Mouse (Mus musculus): ENCODE measurements around the gene Mt3. TPM values are rescaled to one million over a fixed set of nuclear protein-coding genes. Genes with fewer than 3 reads are reported as not detected.

Gene Mt3
- polyA plus RNA-seq (2015; fragmentation: Nextera tagmentation; extraction: Ambion mirVana), result 69.9 and 73.3 TPM in 2 replicates

DNA sequence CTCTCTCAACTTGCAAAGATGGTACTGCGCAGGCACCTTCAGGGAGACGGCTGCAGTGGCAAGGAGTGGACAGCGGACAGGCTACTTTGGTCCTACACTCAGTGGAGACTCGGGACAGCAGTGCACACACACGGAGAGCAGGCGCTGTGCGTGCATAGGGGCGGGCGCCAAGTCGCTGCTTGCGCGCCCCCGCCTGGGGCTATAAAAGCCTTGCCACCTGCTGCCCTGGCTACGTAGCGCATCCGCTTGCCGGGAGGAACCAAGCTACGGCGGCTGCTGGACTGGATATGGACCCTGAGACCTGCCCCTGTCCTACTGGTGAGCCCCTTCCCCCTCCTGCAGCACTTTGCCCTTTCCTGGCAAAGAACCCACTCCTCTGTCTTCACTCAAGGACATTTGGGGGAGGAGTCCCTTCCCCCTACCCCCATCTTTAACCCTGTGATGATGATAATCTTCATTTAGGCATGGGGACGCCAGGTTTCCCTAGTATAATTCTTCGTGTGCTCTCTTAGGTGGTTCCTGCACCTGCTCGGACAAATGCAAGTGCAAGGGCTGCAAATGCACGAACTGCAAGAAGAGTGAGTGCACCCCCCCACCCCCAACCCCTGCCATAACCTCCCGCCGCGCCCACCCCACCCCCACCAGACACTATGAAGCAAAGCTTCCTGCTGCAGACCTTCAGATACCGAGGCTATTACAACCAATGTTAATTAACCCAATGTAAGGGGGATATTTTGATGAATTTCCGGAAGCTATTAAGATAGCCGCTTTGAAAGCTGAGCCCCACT lies at the start of gene Mt3:
Mt3 (plus strand) TSS at position 95 of the 788 bp plus-strand sequence.
- ATAC-seq, result peak; percentile 87
- H3K4me2 ChIP-seq (replicated peaks), result peak within 1 kb of the TSS; percentile 70
- H3K27ac ChIP-seq, result peak within 1 kb of the TSS; percentile 41; the same call in 1 of the 2 replicates
- peaks cover 29% of the 10 kb centered on the region for H3K4me1 ChIP-seq (replicated peaks)
- no peaks in the 10 kb centered on the region for H3K9me3 ChIP-seq
- H3K36me3 ChIP-seq, result no peaks in the 10 kb centered on the region
- peaks cover 14% of the 10 kb centered on the region; the same call in 1 of the 2 replicates for H3K27me3 ChIP-seq
- peak within 1 kb of the TSS; percentile 60 for H3K9ac ChIP-seq (replicated peaks)
- 2% methylated on average over 29 of the region's 29 CpGs for WGBS
- peak within 1 kb of the TSS; percentile 48 for H3K4me3 ChIP-seq (replicated peaks)

DNA sequence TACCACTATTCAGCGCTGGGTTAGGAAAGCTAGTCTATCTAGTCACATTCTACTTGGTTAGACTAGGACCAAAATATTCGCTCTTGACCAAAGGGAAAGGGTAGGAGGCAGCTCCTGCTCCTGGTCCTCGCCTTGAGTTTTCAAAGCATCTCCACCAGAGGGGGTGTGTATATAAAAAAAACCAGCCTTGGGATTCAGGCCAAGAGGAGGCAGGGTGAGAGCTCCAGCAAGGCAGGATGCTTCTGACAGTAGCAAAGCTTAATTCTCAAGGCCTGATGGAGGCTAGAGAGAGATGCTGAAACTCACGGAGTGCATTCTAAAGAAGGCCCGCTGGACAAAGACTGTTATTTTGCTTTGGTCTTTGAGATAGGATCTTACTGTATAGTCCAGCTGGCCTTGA lies 48.3 kb upstream of the Mt3 start:
- ATAC-seq, result no peak
- H3K27ac ChIP-seq, result no peak overlapping the region
- H3K27me3 ChIP-seq, result no peaks in the 10 kb centered on the region
- H3K4me1 ChIP-seq (replicated peaks), result peaks cover 3% of the 10 kb centered on the region
- no peaks in the 10 kb centered on the region for H3K36me3 ChIP-seq
- H3K4me3 ChIP-seq (replicated peaks), result no peak overlapping the region
- no peak overlapping the region for H3K9ac ChIP-seq (replicated peaks)
- no peak overlapping the region for H3K4me2 ChIP-seq (replicated peaks)
- no peaks in the 10 kb centered on the region for H3K9me3 ChIP-seq
- 61% methylated on average over 5 of the region's 5 CpGs for WGBS

DNA sequence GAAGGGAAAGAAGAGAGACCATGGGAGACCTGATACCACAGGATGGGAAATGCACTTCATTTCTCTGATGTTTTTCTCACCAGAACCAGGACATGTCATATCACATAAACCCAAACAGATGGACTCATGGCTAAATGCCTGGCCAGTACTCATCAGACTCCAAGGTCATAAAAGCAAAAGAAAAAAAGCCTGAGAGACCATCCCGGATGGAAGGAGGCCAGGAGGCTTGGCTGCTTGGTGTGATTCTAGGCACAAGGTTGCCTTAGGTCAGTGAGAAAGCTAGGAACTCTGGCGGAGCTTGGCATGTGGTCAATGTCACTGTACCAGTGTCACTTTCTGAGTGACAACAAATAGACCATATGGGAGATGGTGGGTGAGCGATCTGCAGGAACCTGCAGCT lies 44.5 kb upstream of the Mt3 start:
- H3K36me3 ChIP-seq, result no peaks in the 10 kb centered on the region
- no peak overlapping the region for H3K27ac ChIP-seq
- H3K4me2 ChIP-seq (replicated peaks), result no peak overlapping the region
- H3K9me3 ChIP-seq, result no peaks in the 10 kb centered on the region
- no peaks in the 10 kb centered on the region for H3K4me1 ChIP-seq (replicated peaks)
- WGBS, result 93% methylated on average over 3 of the region's 3 CpGs
- H3K9ac ChIP-seq (replicated peaks), result no peak overlapping the region
- no peak for ATAC-seq
- no peaks in the 10 kb centered on the region for H3K27me3 ChIP-seq
- H3K4me3 ChIP-seq (replicated peaks), result no peak overlapping the region

DNA sequence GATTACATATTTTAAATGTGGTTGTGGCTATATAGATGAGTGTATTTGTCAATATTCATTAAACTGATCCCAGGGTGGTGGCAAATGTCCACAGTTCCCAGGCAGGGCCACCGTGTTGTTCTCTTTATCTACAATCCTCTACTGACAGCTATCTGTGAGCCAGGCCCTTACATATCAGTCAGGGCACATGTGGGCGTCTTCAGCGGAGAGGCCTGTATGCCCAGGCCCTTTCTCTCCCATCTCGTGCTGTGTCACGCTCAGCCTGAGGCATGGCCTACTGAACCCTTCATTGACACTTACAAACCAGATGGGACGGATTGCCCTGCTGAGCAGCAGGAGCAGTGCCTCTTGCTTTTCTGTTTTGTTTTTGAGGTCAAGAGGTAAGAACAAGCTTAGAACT lies 43.0 kb upstream of the Mt3 start:
- 69% methylated on average over 6 of the region's 6 CpGs for WGBS
- no peak for ATAC-seq
- H3K4me3 ChIP-seq (replicated peaks), result no peak overlapping the region
- no peaks in the 10 kb centered on the region for H3K9me3 ChIP-seq
- no peak overlapping the region for H3K4me2 ChIP-seq (replicated peaks)
- H3K4me1 ChIP-seq (replicated peaks), result no peaks in the 10 kb centered on the region
- H3K27ac ChIP-seq, result no peak overlapping the region
- no peaks in the 10 kb centered on the region for H3K27me3 ChIP-seq
- H3K9ac ChIP-seq (replicated peaks), result no peak overlapping the region
- H3K36me3 ChIP-seq, result no peaks in the 10 kb centered on the region

DNA sequence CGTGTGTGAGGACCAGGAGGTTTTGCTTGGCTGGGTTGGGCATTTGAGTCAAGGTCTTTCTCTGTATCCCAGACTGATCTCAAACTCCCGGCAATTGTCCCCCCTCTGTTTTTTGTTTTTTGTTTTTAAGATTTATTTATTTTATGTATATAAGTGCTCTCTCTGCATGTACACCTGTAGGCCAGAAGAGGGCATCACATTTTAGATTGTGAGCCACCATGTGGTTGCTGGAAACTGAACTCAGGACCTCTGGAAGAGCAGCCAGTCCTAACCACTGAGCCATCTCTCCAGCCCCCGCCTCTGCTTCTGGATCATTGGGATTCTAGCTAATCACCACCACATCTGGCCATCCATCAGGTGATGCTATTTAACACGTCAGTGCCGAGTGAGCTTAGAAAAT lies 42.6 kb upstream of the Mt3 start:
- no peaks in the 10 kb centered on the region for H3K9me3 ChIP-seq
- H3K27me3 ChIP-seq, result no peaks in the 10 kb centered on the region
- no peak overlapping the region for H3K4me2 ChIP-seq (replicated peaks)
- H3K27ac ChIP-seq, result no peak overlapping the region
- no peaks in the 10 kb centered on the region for H3K36me3 ChIP-seq
- no peak overlapping the region for H3K4me3 ChIP-seq (replicated peaks)
- ATAC-seq, result no peak
- 80% methylated on average over 5 of the region's 5 CpGs for WGBS
- no peak overlapping the region for H3K9ac ChIP-seq (replicated peaks)
- no peaks in the 10 kb centered on the region for H3K4me1 ChIP-seq (replicated peaks)

DNA sequence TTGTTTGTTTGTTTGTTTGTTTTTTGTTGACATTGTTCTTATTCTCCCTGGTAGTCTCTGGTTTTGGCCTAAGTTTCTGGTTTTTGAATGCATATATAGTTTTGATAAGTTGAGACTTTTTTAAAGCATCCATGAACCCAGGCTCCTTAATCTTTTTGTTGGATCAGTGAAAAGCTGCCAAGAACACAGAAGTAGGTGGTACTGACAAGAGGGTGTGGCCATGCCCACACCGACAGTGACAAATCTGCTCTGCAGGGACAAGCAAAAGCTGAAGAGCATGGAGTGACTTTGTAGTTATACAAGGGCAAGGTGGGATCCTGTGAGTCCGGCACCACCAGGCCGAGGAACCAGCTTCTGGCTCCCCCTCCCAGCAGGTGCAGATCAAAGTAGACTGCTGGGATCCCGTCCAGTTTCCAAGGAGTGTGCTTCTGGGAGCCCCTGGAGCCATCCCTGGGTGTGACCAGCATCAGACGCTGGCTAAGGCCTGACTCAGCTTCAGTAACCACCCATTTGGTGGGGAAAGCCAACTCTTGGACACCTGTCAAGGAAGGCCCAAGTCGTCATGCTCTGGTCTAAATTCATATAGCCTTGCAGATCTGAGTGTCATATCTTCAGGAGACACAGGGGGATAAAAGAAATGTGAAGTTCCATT lies 41.8 kb upstream of the Mt3 start:
- no peaks in the 10 kb centered on the region for H3K9me3 ChIP-seq
- WGBS, result 77% methylated on average over 6 of the region's 6 CpGs

DNA sequence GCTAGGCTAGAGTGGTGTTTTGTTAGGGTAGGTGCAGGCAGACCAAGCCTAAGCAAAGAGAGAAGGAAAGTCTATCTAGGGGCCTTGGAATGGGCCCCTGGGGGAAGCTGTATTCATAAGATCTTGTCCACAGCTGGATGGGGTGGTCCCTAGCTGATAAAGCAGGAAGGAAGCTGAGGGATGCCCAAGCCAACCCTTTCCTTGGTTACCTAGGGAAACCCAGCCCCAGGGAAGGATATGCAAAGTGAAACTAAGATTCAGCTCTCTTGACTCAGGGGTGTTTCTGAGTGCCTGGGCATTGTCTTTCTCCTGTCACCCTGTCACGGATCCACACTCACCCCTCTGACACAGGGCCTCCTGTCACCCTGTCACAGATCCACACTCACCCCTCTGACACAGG lies 39.0 kb upstream of the Mt3 start:
- peaks cover 8% of the 10 kb centered on the region for H3K4me1 ChIP-seq (replicated peaks)
- H3K4me2 ChIP-seq (replicated peaks), result no peak overlapping the region
- no peak overlapping the region for H3K27ac ChIP-seq
- H3K9ac ChIP-seq (replicated peaks), result no peak overlapping the region
- H3K4me3 ChIP-seq (replicated peaks), result no peak overlapping the region
- H3K9me3 ChIP-seq, result no peaks in the 10 kb centered on the region
- no peaks in the 10 kb centered on the region for H3K27me3 ChIP-seq
- H3K36me3 ChIP-seq, result no peaks in the 10 kb centered on the region
- ATAC-seq, result no peak
- 48% methylated on average over 1 of the region's 1 CpGs for WGBS

More for the DNA sequence above, 41.8 kb upstream of the Mt3 start:
- Histone ChIP-seq H3K27me3 (no peaks in the 10 kb centered on the region), H3K4me1 (replicated peaks) (no peaks in the 10 kb centered on the region), H3K4me2 (replicated peaks) (no peak overlapping the region), H3K27ac (no peak overlapping the region), H3K9ac (replicated peaks) (no peak overlapping the region), H3K36me3 (no peaks in the 10 kb centered on the region), H3K4me3 (replicated peaks) (no peak overlapping the region)
- no peak for ATAC-seq

DNA sequence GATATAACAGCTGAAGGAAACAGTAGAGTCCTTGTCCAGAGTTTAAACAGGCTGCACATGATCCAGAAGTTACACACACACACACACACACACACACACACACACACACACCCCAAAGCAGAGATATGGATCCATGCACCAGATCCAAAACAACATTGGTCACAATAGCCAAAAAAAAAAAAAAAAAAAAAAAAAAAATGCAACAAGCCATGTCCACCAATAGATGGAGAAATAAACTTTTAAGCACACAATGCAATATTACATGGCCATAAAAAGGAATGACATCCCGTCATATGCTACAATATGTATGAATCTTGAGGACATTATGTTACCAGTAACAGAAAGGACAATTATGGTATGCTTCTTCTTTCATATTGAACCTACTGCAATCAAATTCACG lies 38.4 kb upstream of the Mt3 start:
- Histone ChIP-seq H3K36me3 (no peaks in the 10 kb centered on the region), H3K9ac (replicated peaks) (no peak overlapping the region), H3K4me2 (replicated peaks) (no peak overlapping the region), H3K9me3 (no peaks in the 10 kb centered on the region), H3K4me1 (replicated peaks) (peaks cover 13% of the 10 kb centered on the region), H3K27me3 (no peaks in the 10 kb centered on the region), H3K4me3 (replicated peaks) (no peak overlapping the region), H3K27ac (no peak overlapping the region)
- 80% methylated on average over 2 of the region's 2 CpGs for WGBS
- no peak for ATAC-seq

DNA sequence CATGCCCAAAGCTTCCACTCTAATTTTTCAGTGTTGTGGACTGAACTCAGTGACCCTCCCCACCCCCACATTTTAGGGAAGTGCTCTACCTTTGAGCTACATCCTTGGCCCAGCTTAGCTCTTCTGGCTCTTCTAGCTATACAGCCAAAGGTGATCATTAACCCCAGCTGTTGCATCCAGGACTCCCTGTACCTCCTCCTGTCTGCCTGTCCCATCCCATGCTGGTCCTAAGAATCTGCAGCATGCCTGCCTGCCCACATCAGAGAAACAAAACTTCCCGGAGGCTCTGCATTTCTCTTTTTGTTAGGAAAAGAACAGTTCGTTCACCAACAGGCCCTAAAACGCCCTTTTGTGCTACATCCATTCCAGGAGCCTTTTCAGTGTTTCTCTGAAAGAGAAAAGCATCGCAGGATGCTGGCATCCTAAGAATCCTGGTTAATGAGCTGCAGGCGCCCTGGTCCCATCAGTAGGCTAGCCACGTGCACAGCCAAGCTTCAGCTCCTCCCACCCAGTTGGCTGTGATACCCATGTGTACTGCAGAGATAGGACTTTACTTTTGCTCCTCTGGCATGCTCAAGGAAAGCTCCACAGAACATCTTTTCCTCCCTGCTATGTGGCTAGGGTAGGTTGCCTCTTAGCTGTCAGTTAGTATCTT lies 33.5 kb upstream of the Mt3 start:
- peak; percentile 90 for ATAC-seq
- Histone ChIP-seq H3K4me1 (replicated peaks) (peaks cover 34% of the 10 kb centered on the region), H3K9ac (replicated peaks) (0 out of 2 replicates have a peak overlapping the region, but pooled peaks have one; percentile 8), H3K4me2 (replicated peaks) (peak overlapping the region; percentile 31), H3K9me3 (no peaks in the 10 kb centered on the region), H3K27me3 (no peaks in the 10 kb centered on the region), H3K27ac (peak overlapping the region; percentile 88), H3K36me3 (no peaks in the 10 kb centered on the region), H3K4me3 (replicated peaks) (no peak overlapping the region)
- 1% methylated on average over 6 of the region's 6 CpGs for WGBS

DNA sequence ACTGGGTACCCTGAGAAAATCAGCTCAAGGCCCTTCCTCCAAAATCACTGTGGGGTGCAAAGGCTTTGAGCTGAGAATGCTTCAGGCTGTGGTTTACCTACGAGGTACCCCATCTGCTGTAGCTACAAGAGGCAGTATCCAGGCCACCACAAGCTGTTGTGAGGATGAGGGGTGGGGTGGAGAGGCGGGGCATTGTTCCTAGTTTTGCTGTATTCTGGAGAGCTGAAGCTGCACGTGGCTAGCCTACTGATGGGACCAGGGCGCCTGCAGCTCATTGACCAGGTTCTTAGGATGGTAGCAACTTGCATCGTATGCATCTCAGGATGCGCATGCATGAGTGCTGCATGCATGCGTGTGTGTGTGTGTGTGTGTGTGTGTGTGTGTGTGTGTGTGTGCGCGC lies 30.8 kb upstream of the Mt3 start:
- Histone ChIP-seq H3K4me3 (replicated peaks) (no peak overlapping the region), H3K9me3 (no peaks in the 10 kb centered on the region), H3K27me3 (no peaks in the 10 kb centered on the region), H3K4me2 (replicated peaks) (no peak overlapping the region), H3K4me1 (replicated peaks) (peaks cover 34% of the 10 kb centered on the region), H3K9ac (replicated peaks) (no peak overlapping the region), H3K27ac (no peak overlapping the region), H3K36me3 (no peaks in the 10 kb centered on the region)
- no peak for ATAC-seq
- 84% methylated on average over 9 of the region's 9 CpGs for WGBS

DNA sequence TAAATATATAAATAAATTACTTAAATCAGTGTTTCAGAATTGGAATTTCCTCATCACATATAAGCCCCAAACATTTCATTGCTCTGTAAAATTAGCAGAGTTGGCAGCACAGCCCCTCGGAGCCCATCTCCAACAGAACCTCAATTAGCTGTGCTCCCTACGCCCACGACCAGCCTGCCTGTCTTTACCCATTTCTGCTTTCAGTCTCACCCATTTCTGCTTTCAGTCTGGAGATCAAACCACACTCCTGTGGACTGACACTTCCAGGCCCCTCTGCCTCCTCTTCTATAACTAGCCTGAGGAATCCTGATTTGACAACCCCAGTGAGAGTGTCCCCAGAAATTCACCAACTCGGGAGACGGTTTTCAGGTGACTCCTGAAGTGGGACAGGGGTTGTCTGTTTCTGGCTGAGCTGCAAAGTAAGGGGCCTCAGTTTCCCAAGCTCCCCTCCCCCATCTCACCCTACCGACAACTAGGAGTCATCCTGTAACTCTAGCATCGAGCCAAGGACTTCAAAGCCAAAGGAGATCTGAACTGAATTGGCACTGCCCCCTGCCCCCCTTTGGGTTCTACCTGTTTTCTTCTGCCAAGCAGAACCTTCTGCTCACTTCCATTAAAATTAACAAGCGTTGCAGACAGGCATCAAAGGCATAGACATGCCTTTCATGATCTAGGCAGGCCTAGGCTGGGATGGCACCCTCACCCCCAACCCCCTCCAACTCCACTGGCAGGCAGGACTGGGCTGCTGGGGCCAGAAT lies 29.5 kb upstream of the Mt3 start:
- Histone ChIP-seq H3K9me3 (no peaks in the 10 kb centered on the region), H3K4me3 (replicated peaks) (no peak overlapping the region), H3K27me3 (no peaks in the 10 kb centered on the region), H3K9ac (replicated peaks) (no peak overlapping the region), H3K27ac (no peak overlapping the region), H3K36me3 (no peaks in the 10 kb centered on the region), H3K4me2 (replicated peaks) (no peak overlapping the region), H3K4me1 (replicated peaks) (peaks cover 35% of the 10 kb centered on the region)
- ATAC-seq, result no peak
- WGBS, result 55% methylated on average over 8 of the region's 8 CpGs
